Mouse (Mus musculus) ES-E14 (cell line): ENCODE data around the gene Treml4.

Source experiments
- CHD2 ChIP-seq: IDR thresholded peaks from 2 replicates; pipeline ENCODE4 v1.6.1; 2014; ENCODE audit warnings: mild to moderate bottlenecking, low read depth, low read length, inconsistent platforms
- HCFC1 ChIP-seq: IDR thresholded peaks from 2 replicates; pipeline ENCODE4 v1.6.1; 2012; ENCODE audit warnings: low read length, inconsistent platforms, borderline replicate concordance; ENCODE audit not compliant: insufficient read depth
- MAFK ChIP-seq: IDR thresholded peaks from 2 replicates; pipeline ENCODE4 v1.6.1; 2014; ENCODE audit warnings: mild to moderate bottlenecking, low read depth, low read length, inconsistent platforms; ENCODE audit not compliant: insufficient read depth
- ZC3H11A ChIP-seq: IDR thresholded peaks from 2 replicates; pipeline ENCODE4 v1.6.1; 2012; ENCODE audit warnings: low read depth, mild to moderate bottlenecking, inconsistent platforms, low read length, borderline replicate concordance
- ZNF384 ChIP-seq: IDR thresholded peaks from 2 replicates; pipeline ENCODE4 v1.6.1; 2012; ENCODE audit warnings: low read depth, low read length, inconsistent platforms

DNA sequence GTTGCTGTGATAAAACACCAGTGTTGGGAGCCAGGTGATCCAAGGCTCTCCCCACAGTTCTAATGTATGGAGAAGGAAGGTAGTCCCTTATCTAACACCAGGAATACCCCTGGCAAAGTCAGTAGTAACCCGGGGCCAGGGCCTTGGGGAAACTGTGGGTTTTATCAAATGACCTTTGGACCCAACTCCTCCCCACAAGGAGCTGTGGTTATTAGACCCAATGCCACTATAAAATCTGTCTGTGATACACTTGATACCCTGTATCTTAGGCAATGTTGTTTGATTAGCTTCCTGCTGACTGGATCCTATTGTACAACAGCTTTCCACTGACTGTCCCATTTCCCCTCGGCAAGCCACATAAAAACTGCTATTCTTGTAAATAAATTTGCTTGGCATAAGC lies 48.0 kb downstream of the Treml4 start:
- TF ChIP-seq MAFK (no peak), CHD2 (no peak), HCFC1 (no peak), ZC3H11A (no peak), ZNF384 (no peak)
